Mouse (Mus musculus) c-Kit-positive CD71-positive TER-119-negative erythroid progenitor cells, embryonic 14.5 days (primary cell): ENCODE measurements at regions not wholly inside any gene's neighbourhood (a gene's known extent, or its start where the extent isn't known, plus 50 kb on each side); places are given as distances from the start of the nearest gene placed in this dataset.

Source experiments
- DNase-seq: peaks from one replicate; pipeline ENCODE4 v3.0.0-alpha.2; 2013; ENCODE audit warnings: low read depth

- no peak for DNase-seq
Observed at GRCm38 (mm10) chrX:12834681-12835080, 72.8 kb upstream of the Med14 start.

DNA sequence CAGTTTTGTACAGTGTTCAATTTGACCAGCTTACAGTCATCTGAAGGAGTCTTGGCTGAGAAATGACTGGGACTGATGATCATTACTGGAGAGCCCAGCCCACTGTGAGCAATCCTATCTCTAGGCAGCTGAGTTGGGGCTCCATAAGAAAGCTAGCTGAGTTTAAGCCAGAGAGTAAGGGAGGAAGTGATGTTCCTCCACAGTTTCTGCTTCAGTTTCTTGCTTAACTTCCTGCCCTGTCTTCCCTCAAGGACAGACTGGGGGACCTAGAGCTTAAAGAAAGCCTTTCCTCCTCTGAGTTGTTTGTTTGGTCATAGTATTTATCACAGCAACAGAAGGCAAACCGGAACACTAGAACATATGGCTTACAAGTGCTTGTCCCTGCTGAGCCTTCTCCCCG is 70.8 kb upstream of the Med14 start:
- no peak for DNase-seq

- no peak for DNase-seq
Observed at GRCm38 (mm10) chrX:12829165-12829564, 67.3 kb upstream of the Med14 start.

GRCm38 (mm10) chrX:12827299-12827872 is 65.5 kb upstream of the Med14 start:
- no peak for DNase-seq

- DNase-seq = no peak
Observed at GRCm38 (mm10) chrX:12826646-12827045, 64.8 kb upstream of the Med14 start.

GRCm38 (mm10) chrX:12825262-12825661 is 63.4 kb upstream of the Med14 start:
- no peak for DNase-seq

DNA sequence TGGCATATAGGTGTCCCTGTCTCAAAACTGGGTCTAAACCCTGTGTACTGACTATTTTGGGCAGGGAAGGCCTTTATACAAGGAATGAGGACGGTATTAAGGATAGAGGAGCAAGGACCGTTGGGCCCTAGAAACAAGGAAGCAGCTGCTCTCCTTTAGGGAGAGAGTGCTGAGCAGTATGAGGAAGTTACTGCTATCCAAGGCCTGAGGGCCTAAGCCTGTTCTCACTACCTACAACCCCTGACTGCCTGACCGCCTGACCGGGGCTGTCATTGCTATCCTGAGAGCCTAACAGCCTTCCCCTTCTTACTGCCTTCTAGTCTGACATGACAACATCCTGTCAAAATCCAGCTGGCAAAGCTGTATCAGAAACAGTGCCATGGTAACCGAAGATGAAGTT is 62.6 kb upstream of the Med14 start:
- DNase-seq = no peak

DNA sequence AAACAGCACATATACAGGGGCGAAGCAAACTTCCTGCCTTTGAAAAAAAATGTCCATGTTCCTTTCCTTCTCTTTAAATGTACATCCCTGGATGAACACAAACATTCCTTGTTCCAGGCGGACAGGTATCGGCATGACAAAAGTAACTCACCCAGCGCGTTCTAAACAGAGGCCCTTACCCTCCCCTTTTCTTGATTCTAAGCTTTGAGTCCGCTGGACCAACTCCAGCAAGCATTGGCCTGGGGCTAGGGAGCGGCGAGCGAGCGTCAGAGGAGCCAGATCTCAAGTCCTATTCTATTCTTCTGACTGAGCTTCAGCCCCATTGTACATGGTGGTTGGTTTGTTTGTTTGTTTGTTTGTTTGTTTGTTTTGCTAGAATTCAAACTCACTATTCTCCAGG is 60.9 kb upstream of the Med14 start:
- DNase-seq = no peak

DNA sequence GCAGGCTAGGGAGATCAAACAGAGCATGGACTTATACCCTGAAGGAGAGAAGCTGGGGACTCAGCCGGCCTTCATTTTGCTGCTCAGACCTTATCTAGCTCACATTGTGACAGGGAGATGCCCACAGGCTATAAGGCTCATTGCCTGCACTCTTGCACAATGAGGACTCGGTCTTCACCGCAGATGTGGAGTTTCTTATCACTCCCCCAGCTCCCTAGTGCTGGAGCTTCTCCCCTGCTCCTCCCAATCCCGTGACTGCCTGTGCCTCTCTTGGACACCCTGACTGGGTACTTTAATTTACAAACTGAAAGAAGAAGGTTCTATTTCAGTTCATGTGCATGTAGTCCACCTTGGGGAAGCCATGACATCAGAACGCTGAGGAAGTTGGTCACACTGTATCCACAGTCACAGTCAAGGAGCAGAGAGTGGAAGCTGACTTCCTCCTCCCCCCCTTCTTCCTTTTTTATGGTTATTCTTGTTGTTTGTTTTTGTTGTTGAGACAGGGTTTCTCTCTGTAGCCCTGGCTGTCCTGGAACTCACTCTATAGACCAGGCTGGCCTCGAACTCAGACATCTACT is 51.3 kb upstream of the Med14 start:
- DNase-seq = peak; percentile 27
